Mouse (Mus musculus): ENCODE results near the gene Tcf7l2. TPM values are rescaled to one million over a fixed set of nuclear protein-coding genes. Genes with fewer than 3 reads are reported as not detected.

Gene Tcf7l2
- polyA plus RNA-seq, 1 experiment from 2014 or later = 76.8 TPM

- H3K27ac ChIP-seq (ENCODE audit: low read length) = no peak overlapping the region
- H3K4me3 ChIP-seq (replicated peaks; ENCODE audit: low read length) = no peak overlapping the region
- ATAC-seq (ENCODE audit: insufficient read depth, low FRiP score) = no peak
- 79% methylated on average over 6 of the region's 6 CpGs for WGBS
- H3K4me1 ChIP-seq (ENCODE audit: control insufficient read depth, insufficient read depth, low read length) = peaks cover 30% of the 10 kb centered on the region
- no peak overlapping the region for H3K9ac ChIP-seq (ENCODE audit: low read length)
- H3K4me2 ChIP-seq (ENCODE audit: low read depth, low read length) = no peak overlapping the region
- no peaks in the 10 kb centered on the region for H3K9me3 ChIP-seq (replicated peaks; ENCODE audit: control insufficient read depth, low read length)
- H3K27me3 ChIP-seq (ENCODE audit: control insufficient read depth, insufficient read depth, low read length) = no peaks in the 10 kb centered on the region
- H3K36me3 ChIP-seq (ENCODE audit: control insufficient read depth, insufficient read depth, low read length) = peaks cover 4% of the 10 kb centered on the region; the same call in 1 of the 2 replicates
Observed at GRCm38 (mm10) chr19:55757403-55757802, 15.8 kb downstream of the Tcf7l2 start.

- no peak overlapping the region for H3K4me2 ChIP-seq (ENCODE audit: low read depth, low read length)
- ATAC-seq (ENCODE audit: insufficient read depth, low FRiP score) = no peak
- H3K27ac ChIP-seq (ENCODE audit: low read length) = no peak overlapping the region
- H3K36me3 ChIP-seq (ENCODE audit: control insufficient read depth, insufficient read depth, low read length) = peaks cover 4% of the 10 kb centered on the region; the same call in 1 of the 2 replicates
- no peaks in the 10 kb centered on the region for H3K9me3 ChIP-seq (replicated peaks; ENCODE audit: control insufficient read depth, low read length)
- H3K9ac ChIP-seq (ENCODE audit: low read length) = no peak overlapping the region
- peaks cover 30% of the 10 kb centered on the region for H3K4me1 ChIP-seq (ENCODE audit: control insufficient read depth, insufficient read depth, low read length)
- H3K4me3 ChIP-seq (replicated peaks; ENCODE audit: low read length) = no peak overlapping the region
- H3K27me3 ChIP-seq (ENCODE audit: control insufficient read depth, insufficient read depth, low read length) = no peaks in the 10 kb centered on the region
Observed at GRCm38 (mm10) chr19:55758158-55758557, 16.5 kb downstream of the Tcf7l2 start.

GRCm38 (mm10) chr19:55759006-55759405, 17.4 kb downstream of the Tcf7l2 start:
- Histone ChIP-seq H3K9ac (ENCODE audit: low read length) (no peak overlapping the region), H3K4me1 (ENCODE audit: control insufficient read depth, insufficient read depth, low read length) (peaks cover 32% of the 10 kb centered on the region), H3K27ac (ENCODE audit: low read length) (no peak overlapping the region), H3K36me3 (ENCODE audit: control insufficient read depth, insufficient read depth, low read length) (peaks cover 4% of the 10 kb centered on the region; the same call in 1 of the 2 replicates), H3K4me2 (ENCODE audit: low read depth, low read length) (no peak overlapping the region), H3K9me3 (replicated peaks; ENCODE audit: control insufficient read depth, low read length) (no peaks in the 10 kb centered on the region), H3K27me3 (ENCODE audit: control insufficient read depth, insufficient read depth, low read length) (no peaks in the 10 kb centered on the region), H3K4me3 (replicated peaks; ENCODE audit: low read length) (no peak overlapping the region)
- ATAC-seq (ENCODE audit: insufficient read depth, low FRiP score) = no peak
- 84% methylated on average over 9 of the region's 9 CpGs for WGBS

- Histone ChIP-seq H3K4me3 (replicated peaks; ENCODE audit: low read length) (no peak overlapping the region), H3K9me3 (replicated peaks; ENCODE audit: control insufficient read depth, low read length) (no peaks in the 10 kb centered on the region), H3K27me3 (ENCODE audit: control insufficient read depth, insufficient read depth, low read length) (no peaks in the 10 kb centered on the region), H3K4me1 (ENCODE audit: control insufficient read depth, insufficient read depth, low read length) (peaks cover 29% of the 10 kb centered on the region), H3K36me3 (ENCODE audit: control insufficient read depth, insufficient read depth, low read length) (no peaks in the 10 kb centered on the region; the same call in 1 of the 2 replicates), H3K9ac (ENCODE audit: low read length) (no peak overlapping the region), H3K27ac (ENCODE audit: low read length) (no peak overlapping the region), H3K4me2 (ENCODE audit: low read depth, low read length) (no peak overlapping the region)
- no peak for ATAC-seq (ENCODE audit: insufficient read depth, low FRiP score)
- 69% methylated on average over 5 of the region's 5 CpGs for WGBS
Observed at GRCm38 (mm10) chr19:55761086-55761485, 19.5 kb downstream of the Tcf7l2 start.

- H3K4me2 ChIP-seq (ENCODE audit: low read depth, low read length) = no peak overlapping the region
- WGBS = 92% methylated on average over 3 of the region's 3 CpGs
- H3K27ac ChIP-seq (ENCODE audit: low read length) = no peak overlapping the region
- H3K9me3 ChIP-seq (replicated peaks; ENCODE audit: control insufficient read depth, low read length) = no peaks in the 10 kb centered on the region
- H3K4me3 ChIP-seq (replicated peaks; ENCODE audit: low read length) = no peak overlapping the region
- H3K36me3 ChIP-seq (ENCODE audit: control insufficient read depth, insufficient read depth, low read length) = no peaks in the 10 kb centered on the region; the same call in 1 of the 2 replicates
- peaks cover 23% of the 10 kb centered on the region for H3K4me1 ChIP-seq (ENCODE audit: control insufficient read depth, insufficient read depth, low read length)
- ATAC-seq (ENCODE audit: insufficient read depth, low FRiP score) = no peak
- H3K9ac ChIP-seq (ENCODE audit: low read length) = no peak overlapping the region
- no peaks in the 10 kb centered on the region for H3K27me3 ChIP-seq (ENCODE audit: control insufficient read depth, insufficient read depth, low read length)
Observed at GRCm38 (mm10) chr19:55762187-55762586, 20.6 kb downstream of the Tcf7l2 start.

GRCm38 (mm10) chr19:55765814-55766213, 24.2 kb downstream of the Tcf7l2 start:
- Histone ChIP-seq H3K4me1 (ENCODE audit: control insufficient read depth, insufficient read depth, low read length) (peaks cover 32% of the 10 kb centered on the region), H3K27me3 (ENCODE audit: control insufficient read depth, insufficient read depth, low read length) (no peaks in the 10 kb centered on the region), H3K9ac (ENCODE audit: low read length) (no peak overlapping the region), H3K27ac (ENCODE audit: low read length) (no peak overlapping the region), H3K9me3 (replicated peaks; ENCODE audit: control insufficient read depth, low read length) (no peaks in the 10 kb centered on the region), H3K4me3 (replicated peaks; ENCODE audit: low read length) (no peak overlapping the region), H3K36me3 (ENCODE audit: control insufficient read depth, insufficient read depth, low read length) (no peaks in the 10 kb centered on the region; the same call in 1 of the 2 replicates), H3K4me2 (ENCODE audit: low read depth, low read length) (no peak overlapping the region)
- WGBS = 44% methylated on average over 11 of the region's 11 CpGs
- no peak for ATAC-seq (ENCODE audit: insufficient read depth, low FRiP score)

GRCm38 (mm10) chr19:55767104-55767503, 25.5 kb downstream of the Tcf7l2 start:
- Histone ChIP-seq H3K4me1 (ENCODE audit: control insufficient read depth, insufficient read depth, low read length) (peaks cover 29% of the 10 kb centered on the region), H3K27me3 (ENCODE audit: control insufficient read depth, insufficient read depth, low read length) (no peaks in the 10 kb centered on the region), H3K9ac (ENCODE audit: low read length) (no peak overlapping the region), H3K4me3 (replicated peaks; ENCODE audit: low read length) (no peak overlapping the region), H3K4me2 (ENCODE audit: low read depth, low read length) (no peak overlapping the region), H3K9me3 (replicated peaks; ENCODE audit: control insufficient read depth, low read length) (no peaks in the 10 kb centered on the region), H3K36me3 (ENCODE audit: control insufficient read depth, insufficient read depth, low read length) (no peaks in the 10 kb centered on the region; the same call in 1 of the 2 replicates), H3K27ac (ENCODE audit: low read length) (no peak overlapping the region)
- WGBS = 62% methylated on average over 6 of the region's 6 CpGs
- ATAC-seq (ENCODE audit: insufficient read depth, low FRiP score) = no peak

GRCm38 (mm10) chr19:55767579-55767978, 26.0 kb downstream of the Tcf7l2 start:
- H3K4me1 ChIP-seq (ENCODE audit: control insufficient read depth, insufficient read depth, low read length) = peaks cover 29% of the 10 kb centered on the region
- 8% methylated on average over 2 of the region's 2 CpGs for WGBS

GRCm38 (mm10) chr19:55768246-55768645, 26.6 kb downstream of the Tcf7l2 start:
- Histone ChIP-seq H3K4me1 (ENCODE audit: control insufficient read depth, insufficient read depth, low read length) (peaks cover 35% of the 10 kb centered on the region), H3K27me3 (ENCODE audit: control insufficient read depth, insufficient read depth, low read length) (no peaks in the 10 kb centered on the region), H3K4me2 (ENCODE audit: low read depth, low read length) (no peak overlapping the region), H3K27ac (ENCODE audit: low read length) (peak overlapping the region; percentile 40), H3K9ac (ENCODE audit: low read length) (peak overlapping the region; percentile 44; the same call in 1 of the 2 replicates), H3K4me3 (replicated peaks; ENCODE audit: low read length) (no peak overlapping the region), H3K36me3 (ENCODE audit: control insufficient read depth, insufficient read depth, low read length) (no peaks in the 10 kb centered on the region), H3K9me3 (replicated peaks; ENCODE audit: control insufficient read depth, low read length) (no peaks in the 10 kb centered on the region)
- WGBS = 53% methylated on average over 11 of the region's 11 CpGs
- no peak for ATAC-seq (ENCODE audit: insufficient read depth, low FRiP score)

More at GRCm38 (mm10) chr19:55767579-55767978, 26.0 kb downstream of the Tcf7l2 start:
- no peak overlapping the region for H3K4me2 ChIP-seq (ENCODE audit: low read depth, low read length)
- H3K4me3 ChIP-seq (replicated peaks; ENCODE audit: low read length) = no peak overlapping the region
- H3K27me3 ChIP-seq (ENCODE audit: control insufficient read depth, insufficient read depth, low read length) = no peaks in the 10 kb centered on the region
- no peak overlapping the region for H3K9ac ChIP-seq (ENCODE audit: low read length)
- peak overlapping the region; percentile 40; the same call in 1 of the 2 replicates for H3K27ac ChIP-seq (ENCODE audit: low read length)
- no peak for ATAC-seq (ENCODE audit: insufficient read depth, low FRiP score)
- no peaks in the 10 kb centered on the region; the same call in 1 of the 2 replicates for H3K36me3 ChIP-seq (ENCODE audit: control insufficient read depth, insufficient read depth, low read length)
- no peaks in the 10 kb centered on the region for H3K9me3 ChIP-seq (replicated peaks; ENCODE audit: control insufficient read depth, low read length)

Measured in stomach, embryonic 16.5 days (tissue).